Mouse (Mus musculus) cerebellum, adult 2 months (tissue): ENCODE data around the gene Nrcam. TPM values are rescaled to one million over a fixed set of nuclear protein-coding genes. Genes with fewer than 3 reads are reported as not detected.

Experiments
- DNase-seq, 2 experiments: peaks; one replicate each; pipeline ENCODE4 v3.0.0; 2021
- H3K27ac ChIP-seq: fragments of 200-500 bp; 2 replicates; pipeline ENCODE4 v1.5.1; 2012; ENCODE audit warnings: low read length, control low read depth, inconsistent platforms; ENCODE audit not compliant: insufficient read depth
- H3K27me3 ChIP-seq: fragments of 200-500 bp; 2 replicates; pipeline ENCODE4 v1.6.1; 2012; ENCODE audit warnings: inconsistent platforms, mild to moderate bottlenecking, low read length, moderate library complexity; ENCODE audit not compliant: control insufficient read depth, insufficient read depth
- H3K4me1 ChIP-seq: fragments of 200-500 bp; 2 replicates; pipeline ENCODE4 v1.6.1; 2011; ENCODE audit warnings: low read length; ENCODE audit not compliant: control insufficient read depth, insufficient read depth
- H3K4me3 ChIP-seq: fragments of 200-500 bp; replicated peaks from 2 replicates; pipeline ENCODE3; 2011; ENCODE audit warnings: mild to moderate bottlenecking, low read depth, low read length, control low read depth; ENCODE audit not compliant: insufficient read depth
- CTCF ChIP-seq: fragments of 200-500 bp; IDR thresholded peaks from 2 replicates; pipeline ENCODE4 v1.5.1; 2011; ENCODE audit warnings: low read depth, mild to moderate bottlenecking, control low read depth, low read length, moderate library complexity, borderline replicate concordance; ENCODE audit not compliant: insufficient read depth
- POLR2A ChIP-seq: fragments of 200-500 bp; IDR thresholded peaks from 2 replicates; pipeline ENCODE4 v1.6.1; 2011; ENCODE audit warnings: low read length, control low read depth, borderline replicate concordance; ENCODE audit not compliant: insufficient read depth
- WGBS: fragments of 180-500 bp; shearing (Covaris S2); methylation state at CpG from one replicate; pipeline ENCODE4 v1.1.7; 2018; 5-methylcytosine and 5-hydroxymethylcytosine counted together
- polyA plus RNA-seq: library from polyadenylated mRNA; depleted of rRNA; stranded (reverse); fragments of >200 nt; gene quantifications from 2 replicates; pipeline ENCODE4 v1.2.3, GENCODE M21; 2012

Nrcam gene
- polyA plus RNA-seq, 1 experiment: 88.0 TPM

- DNase-seq: no peak
- WGBS: 90% methylated on average over 2 of the region's 2 CpGs
- Histone ChIP-seq H3K27ac (no peak overlapping the region), H3K4me3 (no peak overlapping the region), H3K27me3 (no peaks in the 10 kb centered on the region), H3K4me1 (peaks cover 5% of the 10 kb centered on the region; the same call in 1 of the 2 replicates)
- no peak for TF ChIP-seq CTCF
- no peak for TF ChIP-seq POLR2A
These were observed 8.5 kb downstream of the Nrcam start for GRCm38 (mm10) chr12:44337136-44337640.

DNA sequence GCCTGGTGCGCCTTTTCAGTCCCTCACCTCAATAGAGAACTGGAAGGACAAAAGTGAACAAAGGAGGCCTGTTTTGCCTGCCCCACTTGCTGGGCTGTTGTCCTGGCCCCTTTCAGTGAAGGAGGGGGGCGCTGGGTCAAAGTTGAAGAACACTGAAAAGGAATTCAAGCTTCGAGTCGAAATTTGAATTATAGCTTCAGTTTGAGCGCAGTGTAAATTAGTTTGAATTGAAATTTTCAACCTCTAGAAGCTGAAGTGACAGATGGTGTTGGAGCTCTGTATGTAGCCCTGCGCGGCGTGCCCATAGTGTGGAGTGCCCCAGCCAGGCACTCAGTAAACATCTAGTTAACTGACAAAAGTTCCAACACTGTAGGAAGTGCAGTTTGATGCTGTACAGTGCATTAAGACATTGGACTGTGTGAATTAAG is 9.5 kb downstream of the Nrcam start:
- Histone ChIP-seq H3K27me3 (no peaks in the 10 kb centered on the region), H3K4me1 (0 out of 2 replicates have a peak, but pooled peaks cover 3% of the 10 kb centered on the region), H3K4me3 (no peak overlapping the region), H3K27ac (no peak overlapping the region)
- WGBS: 17% methylated on average over 8 of the region's 8 CpGs
- no peak for TF ChIP-seq CTCF
- peak in 1 of 2 experiments; percentile 28 for DNase-seq

DNA sequence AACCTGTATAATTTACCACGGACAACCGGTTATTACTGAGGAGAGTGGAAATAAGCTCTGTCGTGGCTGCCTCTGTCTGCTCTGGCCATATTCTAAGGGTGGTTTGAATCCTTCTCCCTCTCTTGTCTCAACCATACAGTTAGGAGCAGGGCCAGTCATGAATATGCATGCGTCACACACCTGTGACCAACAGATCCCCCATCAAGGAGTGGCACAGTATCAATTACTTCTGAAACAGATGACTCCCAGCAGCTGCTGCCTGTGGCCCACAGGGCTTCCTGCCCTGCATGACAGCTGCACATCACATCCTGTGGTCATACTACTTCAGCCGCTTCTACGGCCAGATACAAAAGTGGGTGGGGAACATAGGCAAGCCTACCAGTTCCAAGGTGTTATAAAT is 15.4 kb downstream of the Nrcam start:
- no peaks in the 10 kb centered on the region for H3K27me3 ChIP-seq
- TF ChIP-seq CTCF: no peak
- TF ChIP-seq POLR2A: no peak
- H3K4me3 ChIP-seq: no peak overlapping the region
- no peak for DNase-seq
- WGBS: 57% methylated on average over 6 of the region's 6 CpGs
- peaks cover 3% of the 10 kb centered on the region for H3K4me1 ChIP-seq
- no peak overlapping the region for H3K27ac ChIP-seq

DNA sequence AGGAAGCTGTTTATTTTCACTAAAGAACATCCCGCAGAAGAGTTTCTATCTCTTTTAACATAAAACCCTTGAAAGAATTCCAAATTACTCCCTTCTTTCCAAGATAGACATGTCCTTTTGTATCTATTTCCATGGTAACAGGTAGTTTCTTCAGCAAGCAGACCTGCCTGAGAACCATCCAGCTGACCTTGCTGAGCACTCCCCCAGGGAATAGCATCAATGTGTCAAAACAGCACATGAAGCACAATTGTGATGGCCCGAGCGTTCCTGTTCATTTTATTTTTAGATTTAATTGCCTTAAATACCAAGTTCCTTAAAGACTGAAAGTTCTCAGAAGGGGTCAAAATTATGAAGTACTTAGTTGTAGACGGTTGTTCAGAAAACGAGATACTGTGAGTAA is 16.6 kb downstream of the Nrcam start:
- TF ChIP-seq CTCF: no peak
- TF ChIP-seq POLR2A: no peak
- no peak overlapping the region for H3K4me3 ChIP-seq
- H3K27me3 ChIP-seq: no peaks in the 10 kb centered on the region
- H3K27ac ChIP-seq: no peak overlapping the region
- H3K4me1 ChIP-seq: peaks cover 3% of the 10 kb centered on the region
- DNase-seq: no peak
- WGBS: 54% methylated on average over 5 of the region's 5 CpGs

DNA sequence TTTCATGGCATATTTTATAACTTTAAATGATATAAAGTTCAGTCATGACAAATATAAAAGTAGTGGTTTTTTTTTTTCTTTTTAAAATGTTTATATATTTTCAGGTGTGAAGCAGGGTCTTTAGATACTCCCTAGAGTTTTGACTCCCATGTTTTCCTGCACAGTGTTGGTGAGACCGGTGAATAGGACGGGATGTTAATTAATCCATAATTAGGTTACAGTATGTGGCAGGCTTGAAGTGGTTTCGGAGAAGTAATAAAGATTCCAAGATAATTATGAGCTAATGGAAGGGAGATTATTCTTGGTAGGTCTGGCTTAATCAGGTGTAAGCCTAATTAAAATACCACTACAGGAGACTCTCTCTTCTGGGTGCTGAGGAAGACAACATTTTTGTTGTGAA is 17.5 kb downstream of the Nrcam start:
- TF ChIP-seq POLR2A: no peak
- TF ChIP-seq CTCF: no peak
- no peak overlapping the region for H3K4me3 ChIP-seq
- no peaks in the 10 kb centered on the region for H3K27me3 ChIP-seq
- peaks cover 3% of the 10 kb centered on the region for H3K4me1 ChIP-seq
- no peak for DNase-seq
- 72% methylated on average over 3 of the region's 3 CpGs for WGBS
- H3K27ac ChIP-seq: no peak overlapping the region

DNA sequence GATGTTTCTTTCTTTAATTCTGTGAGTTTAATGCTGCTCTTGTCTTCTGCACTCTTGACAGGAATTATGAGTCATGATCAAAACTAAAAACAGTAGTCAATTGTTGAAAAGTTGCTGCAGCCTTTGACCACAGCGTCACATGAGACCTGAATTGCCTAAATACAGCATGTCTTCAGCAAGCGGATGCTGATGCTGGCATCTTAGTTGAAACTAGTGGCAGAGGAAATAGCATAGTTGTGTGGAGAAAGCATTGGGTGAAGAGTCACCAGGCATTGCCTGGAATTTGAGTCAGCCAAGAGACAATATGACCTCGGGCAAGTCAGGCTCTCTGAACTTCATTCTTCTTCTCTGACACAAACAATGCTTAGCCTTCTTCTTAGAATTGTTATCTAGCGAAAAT is 26.4 kb downstream of the Nrcam start:
- no peak overlapping the region for H3K27ac ChIP-seq
- no peaks in the 10 kb centered on the region for H3K27me3 ChIP-seq
- H3K4me1 ChIP-seq: no peaks in the 10 kb centered on the region
- no peak overlapping the region for H3K4me3 ChIP-seq
- DNase-seq: no peak
- WGBS: 88% methylated on average over 4 of the region's 4 CpGs
- no peak for TF ChIP-seq POLR2A
- TF ChIP-seq CTCF: no peak

GRCm38 (mm10) chr12:44357460-44357859 is 28.8 kb downstream of the Nrcam start:
- WGBS: 54% methylated on average over 3 of the region's 3 CpGs
- no peak for TF ChIP-seq POLR2A
- no peak for TF ChIP-seq CTCF
- no peak overlapping the region for H3K27ac ChIP-seq
- no peaks in the 10 kb centered on the region for H3K4me1 ChIP-seq
- H3K4me3 ChIP-seq: no peak overlapping the region
- no peak for DNase-seq
- H3K27me3 ChIP-seq: no peaks in the 10 kb centered on the region

- WGBS: 23% methylated on average over 1 of the region's 1 CpGs
- Histone ChIP-seq H3K4me3 (no peak overlapping the region), H3K27me3 (no peaks in the 10 kb centered on the region), H3K4me1 (no peaks in the 10 kb centered on the region), H3K27ac (no peak overlapping the region)
- no peak for TF ChIP-seq CTCF
- no peak for TF ChIP-seq POLR2A
- DNase-seq: no peak
These were observed 29.2 kb downstream of the Nrcam start for GRCm38 (mm10) chr12:44357881-44358280.
